Mouse (Mus musculus) cortical plate, adult 2 months (tissue): Measurements from ENCODE around the gene Slc2a13.

ENCODE experiments used
- CTCF ChIP-seq: fragments of 200-500 bp; IDR thresholded peaks from 2 replicates; pipeline ENCODE4 v1.5.1; 2011; ENCODE audit warnings: mild to moderate bottlenecking, control low read depth, low read length; ENCODE audit not compliant: insufficient read depth; ENCODE audit errors: extremely low read depth
- POLR2A ChIP-seq: fragments of 200-500 bp; IDR thresholded peaks from 2 replicates; pipeline ENCODE4 v1.6.1; 2011; ENCODE audit warnings: mild to moderate bottlenecking, low read length, control low read depth; ENCODE audit not compliant: insufficient read depth; ENCODE audit errors: extremely low read depth

GRCm38 (mm10) chr15:91374441-91374840 lies 198.6 kb downstream of the Slc2a13 start:
- TF ChIP-seq CTCF, result no peak
- TF ChIP-seq POLR2A, result no peak
